Mouse (Mus musculus) megakaryocyte, embryonic 14.5 days (primary cell): ENCODE results near the gene Cask. TPM values are rescaled to one million over a fixed set of nuclear protein-coding genes. Genes with fewer than 3 reads are reported as not detected.

Experiments used
- H3K27me3 ChIP-seq: replicated peaks from 2 replicates; pipeline ENCODE3; 2012; ENCODE audit warnings: inconsistent platforms
- H3K36me3 ChIP-seq: replicated peaks from 2 replicates; pipeline ENCODE3; 2012; ENCODE audit warnings: low read length, inconsistent platforms, mixed read lengths
- H3K4me1 ChIP-seq: 2 replicates; pipeline ENCODE4 v1.6.1; 2012; ENCODE audit warnings: inconsistent platforms
- H3K4me3 ChIP-seq: replicated peaks from 2 replicates; pipeline ENCODE3; 2012; ENCODE audit warnings: moderate library complexity, mild to moderate bottlenecking, inconsistent platforms
- H3K9me3 ChIP-seq: 2 replicates; pipeline ENCODE4 v1.6.1; 2012; ENCODE audit warnings: inconsistent platforms
- FLI1 ChIP-seq: IDR thresholded peaks from 2 replicates; pipeline ENCODE4 v1.6.1; 2012; ENCODE audit warnings: low read length, inconsistent platforms, mixed read lengths
- GATA1 ChIP-seq: IDR thresholded peaks from 3 replicates; pipeline ENCODE4 v1.6.1; 2012; ENCODE audit warnings: mixed read lengths, low read length, inconsistent platforms, borderline replicate concordance
- polyA plus RNA-seq: library from polyadenylated mRNA; stranded (reverse); fragments of >175 nt; gene quantifications from 2 replicates; pipeline ENCODE4 v1.2.3, GENCODE M21; 2012; ENCODE audit warnings: low replicate concordance; ENCODE audit not compliant: insufficient read depth

Cask gene
- polyA plus RNA-seq, 1 experiment: 0.16 TPM

DNA sequence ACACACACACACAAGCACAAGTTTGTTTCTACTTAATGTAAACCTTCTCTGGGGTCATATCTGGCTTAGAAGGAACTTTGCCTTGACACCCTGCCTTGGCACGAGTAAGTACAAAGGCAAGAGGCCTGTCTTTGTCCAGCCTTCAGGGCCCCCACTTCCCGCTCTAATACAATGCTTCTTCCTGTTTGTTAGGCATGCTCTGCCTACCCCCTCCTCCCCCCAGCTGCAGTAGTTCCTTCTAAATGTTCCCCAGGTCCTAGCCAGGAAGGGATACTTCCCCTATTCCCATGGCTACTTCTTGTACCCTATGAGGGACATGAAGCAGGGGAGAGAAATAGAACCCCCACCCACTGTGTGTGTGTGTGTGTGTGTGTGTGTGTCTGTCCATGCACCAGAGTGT, 344.8 kb downstream of the Cask start:
- Histone ChIP-seq H3K27me3 (peaks cover 3% of the 10 kb centered on the region), H3K4me1 (peaks cover 32% of the 10 kb centered on the region), H3K9me3 (peaks cover 8% of the 10 kb centered on the region), H3K4me3 (no peak overlapping the region), H3K36me3 (no peaks in the 10 kb centered on the region)
- TF ChIP-seq FLI1 (no peak), GATA1 (no peak)

DNA sequence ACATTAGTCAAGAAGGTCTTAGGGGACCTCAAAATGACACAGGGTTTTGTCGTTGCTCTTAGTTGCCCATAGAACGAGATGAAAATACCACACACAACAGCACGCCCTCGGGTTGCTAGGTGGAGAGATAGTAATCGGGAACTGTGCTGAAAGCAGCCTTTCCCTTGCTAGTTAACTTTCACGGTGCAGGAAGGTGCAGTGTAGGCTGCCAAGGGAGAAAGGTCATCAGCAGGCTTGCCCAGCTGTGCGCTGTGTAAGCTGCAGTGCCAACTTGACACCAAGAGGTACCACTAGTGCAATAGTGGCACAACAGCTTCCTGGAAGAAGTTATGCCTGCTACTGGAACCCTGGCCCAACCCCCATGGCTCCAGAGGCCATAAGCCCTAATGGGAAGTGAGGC, 346.8 kb downstream of the Cask start:
- peaks cover 8% of the 10 kb centered on the region for H3K9me3 ChIP-seq
- H3K4me1 ChIP-seq: peaks cover 40% of the 10 kb centered on the region
- H3K27me3 ChIP-seq: peaks cover 3% of the 10 kb centered on the region
- H3K4me3 ChIP-seq: no peak overlapping the region
- no peaks in the 10 kb centered on the region for H3K36me3 ChIP-seq
- TF ChIP-seq FLI1: no peak
- TF ChIP-seq GATA1: no peak

DNA sequence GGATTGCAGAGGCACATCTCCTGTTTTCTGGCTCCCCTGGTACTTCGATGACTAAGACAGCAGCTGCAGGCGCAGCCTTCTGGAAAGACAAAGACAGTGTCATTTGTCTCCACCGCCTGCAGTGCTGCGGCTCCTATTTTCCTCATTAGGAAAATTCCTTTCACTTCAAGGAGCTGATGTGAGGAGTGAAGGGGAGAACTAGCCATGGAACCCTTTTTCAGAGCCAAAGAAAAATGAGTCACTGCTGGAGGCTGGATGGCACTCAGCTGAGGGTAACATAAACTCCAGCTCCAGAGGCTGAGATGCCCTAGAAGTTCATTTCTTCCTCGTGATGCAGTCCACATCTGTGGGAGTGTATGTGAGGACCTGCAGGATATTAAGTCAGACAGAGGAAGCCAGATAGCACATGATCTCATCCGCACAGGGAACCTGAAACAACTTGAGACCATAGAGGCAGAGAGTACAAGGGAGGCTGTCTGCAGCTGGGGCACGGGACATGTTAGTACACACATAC, 348.2 kb downstream of the Cask start:
- Histone ChIP-seq H3K36me3 (no peaks in the 10 kb centered on the region), H3K4me3 (no peak overlapping the region), H3K9me3 (peaks cover 8% of the 10 kb centered on the region), H3K27me3 (peaks cover 3% of the 10 kb centered on the region), H3K4me1 (peaks cover 50% of the 10 kb centered on the region)
- no peak for TF ChIP-seq FLI1
- no peak for TF ChIP-seq GATA1

DNA sequence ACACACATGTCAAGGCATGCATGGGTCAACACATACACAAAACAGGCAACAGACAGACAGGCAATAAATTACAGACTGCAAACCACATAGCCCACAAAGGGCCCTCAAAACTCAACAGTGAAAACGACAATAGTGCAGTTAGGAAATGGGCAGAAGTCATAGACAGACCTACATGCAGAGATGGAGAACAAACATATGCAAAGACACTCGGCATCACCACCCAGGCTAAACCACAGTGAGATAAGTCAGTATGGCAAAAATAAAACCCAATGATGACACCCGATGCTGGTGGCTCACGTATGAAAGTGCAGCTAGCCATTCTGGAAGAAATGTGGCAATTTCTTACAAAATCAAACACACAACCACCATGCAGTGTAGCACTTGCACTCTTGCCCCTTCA, 350.9 kb downstream of the Cask start:
- Histone ChIP-seq H3K4me3 (no peak overlapping the region), H3K36me3 (no peaks in the 10 kb centered on the region), H3K27me3 (peaks cover 3% of the 10 kb centered on the region), H3K9me3 (peaks cover 8% of the 10 kb centered on the region), H3K4me1 (peaks cover 49% of the 10 kb centered on the region)
- no peak for TF ChIP-seq FLI1
- no peak for TF ChIP-seq GATA1

DNA sequence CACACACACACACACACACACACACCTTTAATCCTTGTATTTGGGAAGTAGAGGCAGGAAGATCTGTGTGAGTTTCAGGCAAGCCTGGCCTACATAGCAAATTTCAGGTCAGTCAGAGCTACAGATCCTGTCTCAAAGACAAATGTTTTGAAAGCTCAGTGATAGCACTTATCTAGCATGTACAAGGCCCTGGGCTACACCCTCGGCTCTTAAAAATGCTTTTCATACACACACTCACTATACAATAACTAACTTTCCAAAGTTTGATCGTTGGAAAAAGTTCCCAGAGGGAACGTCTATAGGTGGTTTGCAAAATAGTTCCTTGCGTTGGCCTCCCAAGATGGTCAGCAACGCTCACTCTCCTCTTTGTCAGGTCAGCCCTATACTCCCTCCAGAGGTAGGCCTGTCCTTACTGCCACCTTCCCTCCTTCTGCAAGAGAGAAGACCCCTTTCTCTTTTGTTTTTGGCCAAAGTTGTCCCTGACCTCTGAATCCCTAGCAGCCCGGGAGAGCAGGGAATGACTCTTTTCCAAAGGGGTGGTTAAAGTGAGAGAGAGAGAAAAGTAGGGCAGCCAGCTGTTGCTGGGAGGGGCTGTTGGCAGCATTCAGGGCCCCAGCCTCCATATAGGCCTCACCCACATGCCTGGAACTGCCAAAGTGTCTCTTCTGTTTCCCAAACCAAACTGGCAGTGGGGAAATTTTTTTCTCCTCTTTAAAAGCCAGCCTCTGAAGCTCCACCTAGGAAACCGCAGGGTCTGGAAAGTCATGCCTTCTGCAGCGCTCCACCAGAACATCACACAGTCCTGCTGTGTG, 356.1 kb downstream of the Cask start:
- no peaks in the 10 kb centered on the region for H3K36me3 ChIP-seq
- TF ChIP-seq FLI1 (no peak), GATA1 (no peak)

DNA sequence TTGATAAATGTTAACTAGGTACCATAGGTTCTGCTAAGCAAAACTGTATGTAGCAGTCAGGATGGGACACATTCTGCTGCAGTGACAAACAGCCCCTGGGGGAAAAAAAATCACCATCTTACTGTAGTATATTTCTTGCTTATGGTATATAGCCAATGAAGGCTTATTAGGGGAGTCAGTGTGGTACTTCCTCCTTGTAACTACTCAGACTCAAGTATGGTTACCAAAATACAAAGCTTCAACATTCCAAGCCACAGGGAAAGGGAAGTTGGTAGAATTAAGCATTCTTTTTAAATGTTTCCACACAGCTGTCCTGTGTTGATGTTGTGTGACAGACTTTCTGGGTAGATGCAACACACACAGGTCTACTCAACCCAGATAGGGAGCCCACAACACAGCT, 358.2 kb downstream of the Cask start:
- peaks cover 24% of the 10 kb centered on the region for H3K4me1 ChIP-seq
- TF ChIP-seq FLI1 (no peak), GATA1 (no peak)

More for the DNA sequence above, 356.1 kb downstream of the Cask start:
- Histone ChIP-seq H3K27me3 (peaks cover 5% of the 10 kb centered on the region), H3K4me3 (no peak overlapping the region), H3K4me1 (peaks cover 38% of the 10 kb centered on the region), H3K9me3 (no peaks in the 10 kb centered on the region)

DNA sequence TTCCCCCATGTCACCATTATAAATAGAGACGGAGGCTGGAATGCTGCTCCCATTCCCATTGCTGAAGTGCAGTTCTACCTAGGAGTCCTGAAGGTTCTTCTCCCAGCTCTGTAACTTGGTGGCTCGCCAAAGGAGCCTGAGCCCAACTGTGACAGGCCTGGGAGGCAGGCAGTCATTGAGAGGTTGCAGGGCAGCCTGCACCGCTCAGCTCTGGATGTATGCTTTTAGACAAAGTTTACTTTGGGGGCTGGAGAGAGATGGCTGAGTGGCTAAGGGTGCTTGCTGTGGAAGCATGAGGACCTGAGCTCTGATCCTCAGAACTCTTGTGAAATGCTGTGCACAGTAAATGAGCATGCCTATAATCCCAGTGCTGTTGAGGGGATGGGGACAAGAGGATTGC, 360.2 kb downstream of the Cask start:
- peaks cover 11% of the 10 kb centered on the region for H3K4me1 ChIP-seq
- H3K36me3 ChIP-seq: peaks cover 13% of the 10 kb centered on the region
- TF ChIP-seq FLI1: no peak
- no peak for TF ChIP-seq GATA1

More for the DNA sequence above, 358.2 kb downstream of the Cask start:
- H3K4me3 ChIP-seq: no peak overlapping the region
- peaks cover 5% of the 10 kb centered on the region for H3K27me3 ChIP-seq
- no peaks in the 10 kb centered on the region for H3K9me3 ChIP-seq
- H3K36me3 ChIP-seq: no peaks in the 10 kb centered on the region

DNA sequence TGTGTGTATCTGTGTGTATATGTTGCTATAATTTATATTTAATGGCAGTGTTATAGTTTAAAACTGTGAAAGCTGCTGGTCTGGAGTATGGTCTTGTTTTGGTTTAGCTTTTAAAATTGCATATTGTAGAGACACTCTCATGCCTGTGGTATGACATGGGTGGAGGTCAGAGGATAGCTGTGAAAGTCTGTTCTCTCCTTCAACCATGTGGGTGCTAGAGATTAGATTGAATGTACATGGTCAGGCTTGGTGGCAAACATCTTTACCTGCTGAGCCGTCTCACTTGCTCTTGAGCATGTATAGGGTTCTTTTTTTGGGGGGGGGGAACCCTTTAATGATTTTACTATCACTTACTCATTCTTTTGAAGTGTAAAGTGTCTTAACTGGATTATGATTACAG, 361.4 kb downstream of the Cask start:
- Histone ChIP-seq H3K4me3 (no peak overlapping the region), H3K36me3 (peaks cover 16% of the 10 kb centered on the region), H3K4me1 (no peaks in the 10 kb centered on the region), H3K27me3 (peaks cover 13% of the 10 kb centered on the region), H3K9me3 (peaks cover 21% of the 10 kb centered on the region)
- TF ChIP-seq GATA1 (no peak), FLI1 (no peak)

More for the DNA sequence above, 360.2 kb downstream of the Cask start:
- no peak overlapping the region for H3K4me3 ChIP-seq
- peaks cover 15% of the 10 kb centered on the region for H3K9me3 ChIP-seq
- H3K27me3 ChIP-seq: peaks cover 13% of the 10 kb centered on the region

DNA sequence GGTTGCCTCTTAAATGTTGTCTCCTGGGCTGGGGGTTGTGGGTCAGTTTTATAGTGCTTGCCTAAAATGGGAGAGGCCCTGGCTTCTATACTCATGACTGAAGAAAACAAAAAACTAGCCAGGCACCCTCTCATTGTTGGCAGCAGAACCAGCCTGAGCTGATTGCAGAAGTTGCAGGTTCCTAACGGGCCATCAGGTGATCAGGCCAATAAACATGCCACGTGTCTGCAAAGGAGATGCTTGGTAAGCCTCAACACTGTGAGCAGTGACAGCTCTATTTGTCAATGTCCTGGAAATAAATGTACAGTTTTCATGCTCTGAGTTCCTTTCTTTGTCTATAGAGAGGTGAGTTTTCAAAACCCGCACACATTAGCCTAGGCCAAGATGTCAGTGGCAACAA, 362.2 kb downstream of the Cask start:
- Histone ChIP-seq H3K27me3 (peaks cover 13% of the 10 kb centered on the region), H3K4me1 (no peaks in the 10 kb centered on the region), H3K4me3 (no peak overlapping the region), H3K36me3 (peaks cover 16% of the 10 kb centered on the region), H3K9me3 (peaks cover 21% of the 10 kb centered on the region)
- no peak for TF ChIP-seq GATA1

DNA sequence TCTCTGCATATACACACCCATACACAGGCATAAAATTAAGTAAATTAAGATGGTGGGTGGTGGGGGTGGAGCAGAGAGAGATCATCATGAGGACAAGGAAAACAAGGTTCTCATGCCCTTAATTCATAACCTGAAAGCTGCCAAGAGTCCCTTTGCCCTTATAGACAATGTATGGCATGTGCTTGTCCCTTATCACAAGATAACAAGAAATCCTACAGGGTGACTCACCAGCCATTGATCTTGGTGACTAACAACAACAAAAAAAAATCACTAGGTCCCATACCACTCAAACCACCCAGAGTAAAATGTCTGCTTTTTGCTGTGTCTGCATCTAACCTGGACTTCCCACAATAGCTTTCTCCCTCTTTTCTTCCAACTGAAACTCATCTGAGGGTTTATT, 366.7 kb downstream of the Cask start:
- peaks cover 16% of the 10 kb centered on the region for H3K36me3 ChIP-seq
- H3K27me3 ChIP-seq: peaks cover 10% of the 10 kb centered on the region
- H3K9me3 ChIP-seq: peaks cover 21% of the 10 kb centered on the region
- no peak overlapping the region for H3K4me3 ChIP-seq
- TF ChIP-seq FLI1 (no peak), GATA1 (no peak)
- H3K4me1 ChIP-seq: no peaks in the 10 kb centered on the region
